Comparison of ENCODE assay signal across 9 mouse cellular contexts in the genomic region with DNA sequence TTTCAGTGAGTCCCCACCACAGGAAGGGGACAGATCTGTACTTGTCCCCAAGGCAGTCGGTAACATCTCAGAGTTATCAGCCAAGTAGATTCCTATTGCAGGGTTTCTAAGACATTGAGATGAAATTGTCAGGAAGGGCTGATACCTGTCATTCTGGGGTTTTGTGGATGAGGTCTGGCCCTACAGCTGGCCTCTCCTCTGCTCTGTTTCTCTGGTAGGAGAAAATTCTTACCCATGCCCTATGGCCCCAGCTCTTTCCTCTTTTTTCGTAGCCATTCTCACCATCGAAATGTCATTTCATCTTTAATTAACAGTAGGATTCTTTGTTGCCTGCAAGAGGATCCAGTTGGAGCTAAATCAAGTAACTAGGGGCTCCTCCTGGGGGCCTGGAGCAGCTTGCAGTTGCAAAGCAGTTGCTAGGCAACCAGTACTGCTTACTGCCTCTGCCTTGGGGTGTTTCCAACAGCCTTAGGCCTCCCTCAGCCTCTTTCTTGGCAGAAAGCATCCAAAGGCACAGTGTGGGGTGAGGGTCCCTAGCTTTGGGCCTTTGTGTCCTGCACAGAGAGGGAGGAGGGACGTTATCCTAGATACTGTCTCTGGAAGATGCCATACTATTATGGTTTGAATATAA. TPM values are rescaled to one million over a fixed set of nuclear protein-coding genes. Genes with fewer than 3 reads are reported as not detected.
DNase-seq lines count a peak whose midpoint lies in the region; ATAC-seq and TF ChIP-seq lines count a peak whose summit lies in the region.
"Had no signal": no experiment of that assay in that cellular context is flagged by ENCODE, and none has a peak within 500 bp of the region (broad histone marks: within the 10 kb centered on the region; RNA-seq: fewer than 3 reads in every experiment).

Gene 4933407L21Rik (plus strand): TSS at position 427 of the 631 bp plus-strand sequence.

- no peak within 1 kb of the TSS for H3K4me3 ChIP-seq in heart, postnatal 0 days (ENCODE audit: low read depth, low read length)
- no peak within 1 kb of the TSS for H3K4me3 ChIP-seq in heart, embryonic 12.5 days
- H3K4me3 ChIP-seq in cortical plate, adult 2 months (ENCODE audit: insufficient read depth, low read length) = no peak within 1 kb of the TSS
- no peak within 1 kb of the TSS for H3K4me3 ChIP-seq in hindbrain, embryonic 14.5 days (replicated peaks; ENCODE audit: low read length)
- no peak within 1 kb of the TSS for H3K4me3 ChIP-seq in limb, embryonic 14.5 days (replicated peaks; ENCODE audit: low read length)
- no peak within 1 kb of the TSS for H3K4me3 ChIP-seq in stomach, embryonic 16.5 days (replicated peaks; ENCODE audit: low read length)
- H3K4me3 ChIP-seq in liver, embryonic 11.5 days (ENCODE audit: low read depth, low read length) = no peak within 1 kb of the TSS
- H3K4me3 ChIP-seq: erythroblast, embryonic 14.5 days had no signal

- no peak; the same call in 1 of the 2 replicates for ATAC-seq in heart, postnatal 0 days (ENCODE audit: insufficient read depth, low read depth)
- no peak for ATAC-seq in heart, embryonic 12.5 days (ENCODE audit: insufficient number of reproducible peaks, low FRiP score)
- ATAC-seq in hindbrain, embryonic 14.5 days (ENCODE audit: low FRiP score) = peak; percentile 92
- peak; percentile 86 for ATAC-seq in limb, embryonic 14.5 days (ENCODE audit: low FRiP score, low read depth)
- peak; percentile 61; the same call in 1 of the 2 replicates for ATAC-seq in stomach, embryonic 16.5 days (ENCODE audit: insufficient read depth, low FRiP score)
- ATAC-seq in liver, embryonic 11.5 days (replicated peaks; ENCODE audit: low FRiP score) = no peak

- TF ChIP-seq EP300 in heart, postnatal 0 days (IDR thresholded peaks at IDR 0.05; ENCODE audit: low read depth) = no peak

- no peaks in the 10 kb centered on the region for H3K27me3 ChIP-seq in heart, postnatal 0 days (ENCODE audit: control insufficient read depth, insufficient read depth, low read length)
- H3K27me3 ChIP-seq in heart, embryonic 12.5 days (replicated peaks) = no peaks in the 10 kb centered on the region
- H3K27me3 ChIP-seq in hindbrain, embryonic 14.5 days (ENCODE audit: control insufficient read depth, insufficient read depth, low read length) = no peaks in the 10 kb centered on the region
- H3K27me3 ChIP-seq in limb, embryonic 14.5 days (ENCODE audit: control insufficient read depth, insufficient read depth, low read length) = no peaks in the 10 kb centered on the region
- no peaks in the 10 kb centered on the region for H3K27me3 ChIP-seq in stomach, embryonic 16.5 days (ENCODE audit: control insufficient read depth, insufficient read depth, low read length)
- H3K27me3 ChIP-seq in liver, embryonic 11.5 days (replicated peaks; ENCODE audit: control insufficient read depth, insufficient read depth, low read length) = no peaks in the 10 kb centered on the region

- no peak within 1 kb of the TSS for H3K9ac ChIP-seq in heart, postnatal 0 days (replicated peaks; ENCODE audit: low read depth, low read length)
- no peak within 1 kb of the TSS for H3K9ac ChIP-seq in heart, embryonic 12.5 days
- no peak within 1 kb of the TSS for H3K9ac ChIP-seq in hindbrain, embryonic 14.5 days
- H3K9ac ChIP-seq in limb, embryonic 14.5 days (ENCODE audit: low read depth, low read length, severe bottlenecking) = no peak within 1 kb of the TSS
- H3K9ac ChIP-seq in stomach, embryonic 16.5 days (ENCODE audit: low read length) = no peak within 1 kb of the TSS
- no peak within 1 kb of the TSS for H3K9ac ChIP-seq in liver, embryonic 11.5 days (ENCODE audit: low read depth, low read length)

- no peak for TF ChIP-seq POLR2A in cortical plate, adult 2 months (IDR thresholded peaks at IDR 0.05; ENCODE audit: extremely low read depth, insufficient read depth, low read length)
- TF ChIP-seq POLR2A in limb, embryonic 14.5 days (IDR thresholded peaks at IDR 0.05; ENCODE audit: borderline replicate concordance, extremely low read depth, insufficient read depth, insufficient read length) = no peak

- no peaks in the 10 kb centered on the region for H3K9me3 ChIP-seq in heart, postnatal 0 days (replicated peaks; ENCODE audit: control insufficient read depth, low read length)
- no peaks in the 10 kb centered on the region for H3K9me3 ChIP-seq in heart, embryonic 12.5 days (replicated peaks)
- no peaks in the 10 kb centered on the region for H3K9me3 ChIP-seq in hindbrain, embryonic 14.5 days (ENCODE audit: control insufficient read depth, low read length)
- no peaks in the 10 kb centered on the region for H3K9me3 ChIP-seq in limb, embryonic 14.5 days (ENCODE audit: control insufficient read depth, low read length)
- no peaks in the 10 kb centered on the region for H3K9me3 ChIP-seq in stomach, embryonic 16.5 days (replicated peaks; ENCODE audit: control insufficient read depth, low read length)
- no peaks in the 10 kb centered on the region for H3K9me3 ChIP-seq in liver, embryonic 11.5 days (ENCODE audit: control insufficient read depth, low read length)

- no peaks in the 10 kb centered on the region for H3K36me3 ChIP-seq in heart, postnatal 0 days (replicated peaks; ENCODE audit: control insufficient read depth, insufficient read depth, low read length)
- H3K36me3 ChIP-seq in heart, embryonic 12.5 days = no peaks in the 10 kb centered on the region
- H3K36me3 ChIP-seq in hindbrain, embryonic 14.5 days (replicated peaks; ENCODE audit: control insufficient read depth, insufficient read depth) = no peaks in the 10 kb centered on the region
- no peaks in the 10 kb centered on the region for H3K36me3 ChIP-seq in limb, embryonic 14.5 days (ENCODE audit: control insufficient read depth, insufficient read depth, low read length)
- no peaks in the 10 kb centered on the region for H3K36me3 ChIP-seq in stomach, embryonic 16.5 days (ENCODE audit: control insufficient read depth, insufficient read depth, low read length)
- no peaks in the 10 kb centered on the region for H3K36me3 ChIP-seq in liver, embryonic 11.5 days (ENCODE audit: control insufficient read depth, insufficient read depth, low read length)

- H3K4me2 ChIP-seq in heart, postnatal 0 days (ENCODE audit: low read depth, low read length) = no peak within 1 kb of the TSS
- no peak within 1 kb of the TSS for H3K4me2 ChIP-seq in heart, embryonic 12.5 days
- 0 out of 2 replicates have a peak within 1 kb of the TSS, but pooled peaks have one; percentile 24 for H3K4me2 ChIP-seq in hindbrain, embryonic 14.5 days (replicated peaks)
- 0 out of 2 replicates have a peak within 1 kb of the TSS, but pooled peaks have one; percentile 7 for H3K4me2 ChIP-seq in limb, embryonic 14.5 days (replicated peaks; ENCODE audit: low read depth, low read length, severe bottlenecking)
- H3K4me2 ChIP-seq in stomach, embryonic 16.5 days (ENCODE audit: low read depth, low read length) = no peak within 1 kb of the TSS
- no peak within 1 kb of the TSS for H3K4me2 ChIP-seq in liver, embryonic 11.5 days

- peaks cover 5% of the 10 kb centered on the region for H3K4me1 ChIP-seq in heart, postnatal 0 days (ENCODE audit: control insufficient read depth, insufficient read depth)
- peaks cover 17% of the 10 kb centered on the region for H3K4me1 ChIP-seq in heart, embryonic 12.5 days (replicated peaks)
- peaks cover 17% of the 10 kb centered on the region for H3K4me1 ChIP-seq in cortical plate, adult 2 months (ENCODE audit: control insufficient read depth, insufficient read depth, low read length)
- peaks cover 32% of the 10 kb centered on the region for H3K4me1 ChIP-seq in hindbrain, embryonic 14.5 days (replicated peaks; ENCODE audit: control insufficient read depth, insufficient read depth, low read length)
- peaks cover 20% of the 10 kb centered on the region for H3K4me1 ChIP-seq in limb, embryonic 14.5 days (ENCODE audit: control insufficient read depth, insufficient read depth, low read length)
- H3K4me1 ChIP-seq in stomach, embryonic 16.5 days (ENCODE audit: control insufficient read depth, insufficient read depth, low read length) = peaks cover 5% of the 10 kb centered on the region
- 0 out of 2 replicates have a peak, but pooled peaks cover 2% of the 10 kb centered on the region for H3K4me1 ChIP-seq in liver, embryonic 11.5 days (replicated peaks; ENCODE audit: control insufficient read depth, insufficient read depth, low read length)

- 45% methylated on average over 4 of the region's 4 CpGs for WGBS in heart, postnatal 0 days
- WGBS in heart, embryonic 12.5 days = 61% methylated on average over 4 of the region's 4 CpGs
- 16% methylated on average over 4 of the region's 4 CpGs for WGBS in hindbrain, embryonic 14.5 days
- WGBS in limb, embryonic 14.5 days = 59% methylated on average over 4 of the region's 4 CpGs
- WGBS in stomach, embryonic 16.5 days = 59% methylated on average over 4 of the region's 4 CpGs
- 72% methylated on average over 4 of the region's 4 CpGs for WGBS in liver, embryonic 11.5 days

- no peak for TF ChIP-seq CTCF in heart, postnatal 0 days (IDR thresholded peaks at IDR 0.05; ENCODE audit: low read depth)
- TF ChIP-seq CTCF in cortical plate, adult 2 months (IDR thresholded peaks at IDR 0.05; ENCODE audit: extremely low read depth, insufficient read depth, low read length) = no peak

- peak; percentile 36 for DNase-seq in heart, postnatal 0 days (ENCODE audit: low spot score)
- peak; percentile 79 for DNase-seq in hindbrain, embryonic 14.5 days (ENCODE audit: low spot score)
- DNase-seq in limb, embryonic 14.5 days (ENCODE audit: low spot score) = peak; percentile 92
- no peak for DNase-seq in urinary bladder, postnatal 36 days (ENCODE audit: low spot score in 2 of 2)
- no peak for DNase-seq in liver, embryonic 11.5 days (ENCODE audit: low spot score)

- no peak within 1 kb of the TSS; the same call in 1 of the 2 replicates for H3K27ac ChIP-seq in heart, postnatal 0 days (ENCODE audit: low read depth)
- no peak within 1 kb of the TSS for H3K27ac ChIP-seq in heart, embryonic 12.5 days (ENCODE audit: poor library complexity, severe bottlenecking)
- peak within 1 kb of the TSS; percentile 90 for H3K27ac ChIP-seq in cortical plate, adult 2 months (ENCODE audit: insufficient read depth, low read length)
- H3K27ac ChIP-seq in hindbrain, embryonic 14.5 days = peak within 1 kb of the TSS; percentile 90
- peak within 1 kb of the TSS; percentile 58 for H3K27ac ChIP-seq in limb, embryonic 14.5 days (replicated peaks; ENCODE audit: low read depth, low read length)
- no peak within 1 kb of the TSS for H3K27ac ChIP-seq in stomach, embryonic 16.5 days (ENCODE audit: low read length)
- H3K27ac ChIP-seq in liver, embryonic 11.5 days (ENCODE audit: low read depth, low read length) = no peak within 1 kb of the TSS

RNA-seq across cellular contexts. Expression of gene 4933407L21Rik, which starts in this region (rescaled TPM):
- not detected in 2 replicates for total RNA-seq in heart, postnatal 0 days (2014; rRNA removed; ENCODE audit: low replicate concordance)
- not detected in 2 replicates for polyA plus RNA-seq in heart, postnatal 0 days (2015; fragmentation: Nextera tagmentation; extraction: Ambion mirVana)
- 0.08 TPM in 1 of 2 replicates, not detected in the other for polyA plus RNA-seq in heart, embryonic 12.5 days (2016; fragmentation: Nextera tagmentation; extraction: Ambion mirVana)
- polyA plus RNA-seq in cortical plate, adult 2 months (2012; rRNA removed) = 6.6 and 7.8 TPM in 2 replicates
- 4.8 and 7.5 TPM in 2 replicates for polyA plus RNA-seq in hindbrain, embryonic 14.5 days (2014; fragmentation: Nextera tagmentation; extraction: Ambion mirVana)
- 1.2 and 1.3 TPM in 2 replicates for polyA plus RNA-seq in limb, embryonic 14.5 days (2012; rRNA removed)
- 0.66 and 0.73 TPM in 2 replicates for polyA plus RNA-seq in limb, embryonic 14.5 days (2014; fragmentation: Nextera tagmentation; extraction: Ambion mirVana)
- 0.44 and 0.51 TPM in 2 replicates for polyA plus RNA-seq in stomach, embryonic 16.5 days (2015; fragmentation: Nextera tagmentation; extraction: Ambion mirVana)
- polyA plus RNA-seq in liver, embryonic 11.5 days (2014; fragmentation: Nextera tagmentation; extraction: Ambion mirVana) = not detected in 2 replicates
- polyA plus RNA-seq: erythroblast, embryonic 14.5 days had no signal

Comparison
In these comparisons a context has a peak if more than half of its experiments do, and no peak if none do; other contexts are left out.
1. Peak in DNase-seq in heart, postnatal 0 days; RNA of the gene not detected or under 1 TPM.
2. Peak in ATAC-seq in stomach, embryonic 16.5 days; RNA of the gene not detected or under 1 TPM.
3. ATAC-seq: peak in hindbrain, embryonic 14.5 days (single experiment) and limb, embryonic 14.5 days (single experiment); none in heart, postnatal 0 days (single experiment), heart, embryonic 12.5 days (single experiment) and liver, embryonic 11.5 days (single experiment).
4. DNase-seq: peak in hindbrain, embryonic 14.5 days (single experiment) and limb, embryonic 14.5 days (single experiment); none in urinary bladder, postnatal 36 days (0 of 2) and liver, embryonic 11.5 days (single experiment).
5. H3K27ac ChIP-seq: peak in cortical plate, adult 2 months (single experiment), hindbrain, embryonic 14.5 days (single experiment) and limb, embryonic 14.5 days (single experiment); none in heart, postnatal 0 days (single experiment), heart, embryonic 12.5 days (single experiment), stomach, embryonic 16.5 days (single experiment) and liver, embryonic 11.5 days (single experiment).
6. H3K4me2 ChIP-seq: peak in hindbrain, embryonic 14.5 days (single experiment) and limb, embryonic 14.5 days (single experiment); none in heart, postnatal 0 days (single experiment), heart, embryonic 12.5 days (single experiment), stomach, embryonic 16.5 days (single experiment) and liver, embryonic 11.5 days (single experiment).